In the genomic region with DNA sequence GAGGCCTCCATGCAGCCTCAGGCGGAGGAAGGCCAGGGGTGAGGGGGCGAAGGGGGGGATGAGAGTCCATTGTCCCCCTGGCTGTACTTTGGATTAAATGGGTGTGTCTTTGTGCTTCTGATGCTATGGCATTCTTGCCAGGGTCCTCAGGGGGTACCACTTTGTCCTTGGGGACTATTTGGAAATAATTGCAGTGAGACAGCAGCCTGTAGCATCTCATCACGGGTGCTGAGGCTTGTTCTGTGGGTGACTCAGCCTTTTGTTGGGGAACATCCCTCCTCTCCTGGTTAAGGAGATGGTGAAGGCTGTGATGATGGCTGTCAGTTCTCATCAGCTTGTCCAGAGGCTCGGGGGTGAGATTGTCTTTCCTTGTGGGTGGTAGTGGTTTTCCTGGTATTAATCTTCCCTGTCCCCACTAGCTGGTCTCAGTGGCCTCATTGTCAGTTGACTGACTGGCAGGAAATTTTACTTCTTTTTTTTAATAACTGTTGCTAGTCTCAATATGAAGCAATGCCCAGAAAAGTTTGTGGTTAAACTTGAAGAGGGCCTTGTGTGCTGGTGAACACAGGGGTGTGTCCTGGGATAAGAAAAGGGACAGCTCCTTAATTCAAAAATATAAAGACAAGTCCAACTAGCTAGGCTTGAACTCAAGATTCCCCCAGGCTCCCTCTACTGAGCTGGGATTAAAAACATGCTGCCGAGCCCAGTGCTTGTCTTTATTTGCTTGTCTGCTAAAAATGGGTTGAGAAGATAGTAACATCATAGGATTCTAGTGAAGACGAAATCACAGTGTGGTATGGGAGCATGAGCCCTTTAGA, we compare ENCODE assay signal across 8 mouse cellular contexts. TPM values are rescaled to one million over a fixed set of nuclear protein-coding genes. Genes with fewer than 3 reads are reported as not detected.
DNase-seq lines count a peak whose midpoint lies in the region; ATAC-seq and TF ChIP-seq lines count a peak whose summit lies in the region.

No protein-coding gene starts in this region.

- TF ChIP-seq POLR2A in olfactory bulb, adult 2 months (IDR thresholded peaks at IDR 0.05; ENCODE audit: insufficient read depth, low read depth, low read length) = no peak

- no peaks in the 10 kb centered on the region for H3K9me3 ChIP-seq in liver, embryonic 11.5 days (ENCODE audit: control insufficient read depth, low read length)
- H3K9me3 ChIP-seq in embryonic facial prominence, embryonic 12.5 days = no peaks in the 10 kb centered on the region
- no peaks in the 10 kb centered on the region for H3K9me3 ChIP-seq in limb, embryonic 11.5 days (ENCODE audit: control insufficient read depth, low read length)

- no peak for TF ChIP-seq CTCF in olfactory bulb, adult 2 months (IDR thresholded peaks at IDR 0.05; ENCODE audit: insufficient read depth, low read depth, low read length)

- intact Hi-C loops in left cerebral cortex, postnatal 4 days (cut with DNase I) = no loop called here
- intact Hi-C loops in gastrocnemius, postnatal 36 days (cut with DNase I) = no loop called here

- H3K4me2 ChIP-seq in liver, embryonic 11.5 days = peak overlapping the region; percentile 78
- H3K4me2 ChIP-seq in embryonic facial prominence, embryonic 12.5 days (replicated peaks) = peak overlapping the region; percentile 78
- H3K4me2 ChIP-seq in limb, embryonic 11.5 days (ENCODE audit: low read depth, severe bottlenecking) = peak overlapping the region; percentile 51

- peak overlapping the region; percentile 93 for H3K4me3 ChIP-seq in liver, embryonic 11.5 days (ENCODE audit: low read depth, low read length)
- H3K4me3 ChIP-seq in embryonic facial prominence, embryonic 12.5 days = peak overlapping the region; percentile 76
- H3K4me3 ChIP-seq in limb, embryonic 11.5 days (ENCODE audit: low read depth, low read length) = peak overlapping the region; percentile 85
- peak overlapping the region; percentile 19 for H3K4me3 ChIP-seq in olfactory bulb, adult 2 months (ENCODE audit: insufficient read depth, low read depth, low read length)

- H3K9ac ChIP-seq in liver, embryonic 11.5 days (ENCODE audit: low read depth, low read length) = peak overlapping the region; percentile 94
- peak overlapping the region; percentile 85 for H3K9ac ChIP-seq in embryonic facial prominence, embryonic 12.5 days
- 0 out of 2 replicates have a peak overlapping the region, but pooled peaks have one; percentile 92 for H3K9ac ChIP-seq in limb, embryonic 11.5 days (ENCODE audit: low read length)

- ATAC-seq in liver, embryonic 11.5 days (replicated peaks; ENCODE audit: low FRiP score) = no peak
- ATAC-seq in embryonic facial prominence, embryonic 12.5 days (ENCODE audit: insufficient number of reproducible peaks, insufficient read depth, low FRiP score, low TSS enrichment) = no peak
- ATAC-seq in limb, embryonic 11.5 days (ENCODE audit: insufficient number of reproducible peaks, low FRiP score, low TSS enrichment, low read depth) = no peak

- 43% methylated on average over 6 of the region's 6 CpGs for WGBS in liver, embryonic 11.5 days
- 37% methylated on average over 6 of the region's 6 CpGs for WGBS in embryonic facial prominence, embryonic 12.5 days
- 64% methylated on average over 6 of the region's 6 CpGs for WGBS in limb, embryonic 11.5 days
- 30% methylated on average over 6 of the region's 6 CpGs for WGBS in olfactory bulb, adult 2 months

- no peaks in the 10 kb centered on the region for H3K27me3 ChIP-seq in liver, embryonic 11.5 days (replicated peaks; ENCODE audit: control insufficient read depth, insufficient read depth, low read length)
- no peaks in the 10 kb centered on the region for H3K27me3 ChIP-seq in embryonic facial prominence, embryonic 12.5 days
- no peaks in the 10 kb centered on the region for H3K27me3 ChIP-seq in limb, embryonic 11.5 days (ENCODE audit: control insufficient read depth, insufficient read depth, low read length)

- peaks cover 17% of the 10 kb centered on the region for H3K4me1 ChIP-seq in liver, embryonic 11.5 days (replicated peaks; ENCODE audit: control insufficient read depth, insufficient read depth, low read length)
- H3K4me1 ChIP-seq in embryonic facial prominence, embryonic 12.5 days = peaks cover 15% of the 10 kb centered on the region
- peaks cover 10% of the 10 kb centered on the region for H3K4me1 ChIP-seq in limb, embryonic 11.5 days (ENCODE audit: control insufficient read depth, insufficient read depth, low read length)
- H3K4me1 ChIP-seq in olfactory bulb, adult 2 months (ENCODE audit: control insufficient read depth, insufficient read depth, low read length) = peaks cover 5% of the 10 kb centered on the region

- no peak for DNase-seq in liver, embryonic 11.5 days (ENCODE audit: low spot score)
- DNase-seq in liver = no peak
- no peak for DNase-seq in limb, embryonic 11.5 days (ENCODE audit: low spot score)
- DNase-seq in left cerebral cortex, postnatal 4 days = no peak
- no peak for DNase-seq in cerebellum, postnatal 14 days
- DNase-seq in gastrocnemius, postnatal 36 days = no peak

- H3K27ac ChIP-seq in liver, embryonic 11.5 days (ENCODE audit: low read depth, low read length) = no peak overlapping the region
- no peak overlapping the region for H3K27ac ChIP-seq in embryonic facial prominence, embryonic 12.5 days
- H3K27ac ChIP-seq in limb, embryonic 11.5 days (replicated peaks; ENCODE audit: low read depth, low read length) = no peak overlapping the region
- no peak overlapping the region for H3K27ac ChIP-seq in olfactory bulb, adult 2 months (ENCODE audit: insufficient read depth, low read depth, low read length)

- peaks cover 25% of the 10 kb centered on the region for H3K36me3 ChIP-seq in liver, embryonic 11.5 days (ENCODE audit: control insufficient read depth, insufficient read depth, low read length)
- peaks cover 24% of the 10 kb centered on the region for H3K36me3 ChIP-seq in embryonic facial prominence, embryonic 12.5 days
- H3K36me3 ChIP-seq in limb, embryonic 11.5 days (ENCODE audit: control insufficient read depth, insufficient read depth, low read length) = peaks cover 12% of the 10 kb centered on the region

RNA-seq across cellular contexts. Expression of a gene that starts 2.3 kb away (rescaled TPM):
- polyA plus RNA-seq in liver, embryonic 11.5 days (2014; fragmentation: Nextera tagmentation; extraction: Ambion mirVana) = 871 and 874 TPM in 2 replicates
- 595 TPM in 2 replicates for polyA plus RNA-seq in embryonic facial prominence, embryonic 12.5 days (2016; fragmentation: Nextera tagmentation; extraction: Ambion mirVana)
- 820 and 869 TPM in 2 replicates for polyA plus RNA-seq in limb, embryonic 11.5 days (2014; fragmentation: Nextera tagmentation; extraction: Ambion mirVana)
- polyA plus RNA-seq in olfactory bulb, adult 2 months (2012; ENCODE audit: insufficient read depth, insufficient read length, low replicate concordance, missing spikeins) = 261 and 289 TPM in 2 replicates
- 100 to 1,000 TPM; 288 to 313 TPM for total RNA-seq in left cerebral cortex, postnatal 4 days (2021)
- 10 to 100 TPM; 14.4 to 18.7 TPM for total RNA-seq in gastrocnemius, postnatal 36 days (2021)

RNA-seq across cellular contexts. Expression of a gene that starts 18.0 kb away (rescaled TPM):
- 29.5 and 34.0 TPM in 2 replicates for polyA plus RNA-seq in liver, embryonic 11.5 days (2014; fragmentation: Nextera tagmentation; extraction: Ambion mirVana)
- 23.5 and 24.0 TPM in 2 replicates for polyA plus RNA-seq in embryonic facial prominence, embryonic 12.5 days (2016; fragmentation: Nextera tagmentation; extraction: Ambion mirVana)
- polyA plus RNA-seq in limb, embryonic 11.5 days (2014; fragmentation: Nextera tagmentation; extraction: Ambion mirVana) = 16.1 and 18.4 TPM in 2 replicates
- polyA plus RNA-seq in olfactory bulb, adult 2 months (2012; ENCODE audit: insufficient read depth, insufficient read length, low replicate concordance, missing spikeins) = not detected in 2 replicates
- 10 to 100 TPM; 33.0 to 33.5 TPM for total RNA-seq in left cerebral cortex, postnatal 4 days (2021)
- total RNA-seq in gastrocnemius, postnatal 36 days (2021) = 10 to 100 TPM; 30.0 to 31.6 TPM

RNA-seq across cellular contexts. Expression of a gene that starts 19.2 kb away (rescaled TPM):
- polyA plus RNA-seq in liver, embryonic 11.5 days (2014; fragmentation: Nextera tagmentation; extraction: Ambion mirVana) = 101 and 109 TPM in 2 replicates
- 76.7 and 81.5 TPM in 2 replicates for polyA plus RNA-seq in embryonic facial prominence, embryonic 12.5 days (2016; fragmentation: Nextera tagmentation; extraction: Ambion mirVana)
- polyA plus RNA-seq in limb, embryonic 11.5 days (2014; fragmentation: Nextera tagmentation; extraction: Ambion mirVana) = 86.2 and 91.6 TPM in 2 replicates
- not detected in 2 replicates for polyA plus RNA-seq in olfactory bulb, adult 2 months (2012; ENCODE audit: insufficient read depth, insufficient read length, low replicate concordance, missing spikeins)
- total RNA-seq in left cerebral cortex, postnatal 4 days (2021) = 10 to 100 TPM; 30.8 to 36.8 TPM
- 10 to 100 TPM; 13.2 to 15.3 TPM for total RNA-seq in gastrocnemius, postnatal 36 days (2021)

RNA-seq across cellular contexts. Expression of a gene that starts 19.3 kb away (rescaled TPM):
- 58.9 and 63.0 TPM in 2 replicates for polyA plus RNA-seq in liver, embryonic 11.5 days (2014; fragmentation: Nextera tagmentation; extraction: Ambion mirVana)
- 93.0 and 94.2 TPM in 2 replicates for polyA plus RNA-seq in embryonic facial prominence, embryonic 12.5 days (2016; fragmentation: Nextera tagmentation; extraction: Ambion mirVana)
- polyA plus RNA-seq in limb, embryonic 11.5 days (2014; fragmentation: Nextera tagmentation; extraction: Ambion mirVana) = 69.3 and 72.1 TPM in 2 replicates
- polyA plus RNA-seq in olfactory bulb, adult 2 months (2012; ENCODE audit: insufficient read depth, insufficient read length, low replicate concordance, missing spikeins) = not detected in 2 replicates
- total RNA-seq in left cerebral cortex, postnatal 4 days (2021) = 10 to 100 TPM; 67.6 to 72.9 TPM
- 10 to 100 TPM; 20.7 to 21.3 TPM for total RNA-seq in gastrocnemius, postnatal 36 days (2021)

Comparison
In these comparisons a context has a peak if more than half of its experiments do, and no peak if none do; other contexts are left out.
1. H3K4me3 ChIP-seq: peak in every context shown above with its lines; median percentile 93 in liver, embryonic 11.5 days; 85 in limb, embryonic 11.5 days; 76 in embryonic facial prominence, embryonic 12.5 days; 19 in olfactory bulb, adult 2 months.
2. RNA of a gene that starts 18.0 kb away (polyA plus RNA-seq): 29.5 to 34.0 TPM in liver, embryonic 11.5 days, 23.5 to 24.0 TPM in embryonic facial prominence, embryonic 12.5 days and 16.1 to 18.4 TPM in limb, embryonic 11.5 days; not detected in olfactory bulb, adult 2 months; every median in the first group is over 10 times any median in the second.
3. RNA of a gene that starts 19.2 kb away (polyA plus RNA-seq): 101 to 109 TPM in liver, embryonic 11.5 days, 86.2 to 91.6 TPM in limb, embryonic 11.5 days and 76.7 to 81.5 TPM in embryonic facial prominence, embryonic 12.5 days; not detected in olfactory bulb, adult 2 months; every median in the first group is over 10 times any median in the second.
4. Peak in every context shown above with its lines, with median percentiles within 50 percentile points of each other: H3K4me2 ChIP-seq and H3K9ac ChIP-seq.